Mouse (Mus musculus): ENCODE data around the gene Myom1.

DNA sequence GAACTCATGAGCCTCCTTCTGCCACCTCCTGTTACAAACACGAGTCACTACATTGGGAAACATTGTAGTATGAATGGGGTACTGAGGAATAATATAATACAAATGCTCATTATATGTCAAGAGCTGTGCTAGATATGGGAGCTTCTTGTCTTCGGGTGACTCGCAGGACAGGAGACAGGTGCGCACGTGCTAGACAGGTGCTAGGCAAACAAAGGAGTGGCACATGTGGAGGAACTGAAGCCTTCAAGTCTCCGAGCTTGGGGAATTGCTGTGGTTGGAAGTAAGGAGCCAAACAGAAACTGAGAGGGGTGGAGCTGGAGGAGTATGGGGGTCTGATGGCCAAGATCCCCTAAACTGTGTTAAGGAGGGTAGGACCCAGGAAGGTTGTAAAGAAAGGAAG lies 10.7 kb downstream of the Myom1 start:
- TF ChIP-seq CTCF (conservative IDR thresholded peaks at IDR 0.05; ENCODE audit: low read length): no peak
- TF ChIP-seq POU5F1 (IDR thresholded peaks at IDR 0.05; ENCODE audit: borderline replicate concordance, low read length): no peak
